Mouse (Mus musculus) heart, adult 9 months (tissue): Measurements from ENCODE around the gene Otop3.

Experiments used
- DNase-seq, 2 experiments: peaks; one replicate each; pipeline ENCODE4 v3.0.0; 2022; ENCODE audit warnings: low spot score in 2 of 2

The Otop3 gene

DNA sequence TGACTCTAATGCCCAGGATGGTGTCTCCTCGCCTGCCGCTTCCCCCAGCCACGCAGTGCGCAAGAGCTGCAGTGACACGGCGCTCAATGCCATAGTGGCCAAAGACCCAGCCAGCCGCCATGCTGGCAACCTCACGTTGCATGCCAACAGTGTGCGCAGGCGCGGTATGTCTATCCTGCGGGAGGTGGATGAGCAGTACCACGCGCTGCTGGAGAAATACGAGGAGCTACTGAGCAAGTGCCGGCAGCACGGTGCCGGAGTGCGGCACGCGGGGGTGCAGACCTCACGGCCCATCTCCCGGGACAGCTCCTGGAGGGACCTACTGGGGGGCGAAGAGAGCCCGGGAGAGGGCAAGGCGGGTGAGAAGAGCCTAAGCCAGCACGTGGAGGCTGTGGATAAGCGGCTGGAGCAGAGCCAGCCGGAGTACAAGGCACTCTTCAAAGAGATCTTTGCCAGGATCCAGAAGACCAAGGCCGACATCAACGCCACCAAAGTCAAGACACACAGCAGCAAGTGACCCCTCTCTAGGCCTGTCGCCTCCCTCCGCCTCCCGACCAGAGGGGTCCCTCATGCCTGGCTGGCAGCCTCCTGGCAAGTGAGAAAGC, 59.3 kb downstream of the Otop3 start:
- no peak for DNase-seq
